Mouse (Mus musculus) kidney, postnatal 4 days (tissue): ENCODE measurements around the gene Kbtbd4.
"Not testable (repeated sequence)": the region's sequence is repeated elsewhere in the genome, so short reads cannot be mapped to it uniquely, and the experiment has no call there.

Experiments
- DNase-seq, 2 experiments: peaks; one replicate each; pipeline ENCODE4 v3.0.0; 2021; ENCODE audit warnings: mixed read lengths in 2 of 2

The Kbtbd4 gene

DNA sequence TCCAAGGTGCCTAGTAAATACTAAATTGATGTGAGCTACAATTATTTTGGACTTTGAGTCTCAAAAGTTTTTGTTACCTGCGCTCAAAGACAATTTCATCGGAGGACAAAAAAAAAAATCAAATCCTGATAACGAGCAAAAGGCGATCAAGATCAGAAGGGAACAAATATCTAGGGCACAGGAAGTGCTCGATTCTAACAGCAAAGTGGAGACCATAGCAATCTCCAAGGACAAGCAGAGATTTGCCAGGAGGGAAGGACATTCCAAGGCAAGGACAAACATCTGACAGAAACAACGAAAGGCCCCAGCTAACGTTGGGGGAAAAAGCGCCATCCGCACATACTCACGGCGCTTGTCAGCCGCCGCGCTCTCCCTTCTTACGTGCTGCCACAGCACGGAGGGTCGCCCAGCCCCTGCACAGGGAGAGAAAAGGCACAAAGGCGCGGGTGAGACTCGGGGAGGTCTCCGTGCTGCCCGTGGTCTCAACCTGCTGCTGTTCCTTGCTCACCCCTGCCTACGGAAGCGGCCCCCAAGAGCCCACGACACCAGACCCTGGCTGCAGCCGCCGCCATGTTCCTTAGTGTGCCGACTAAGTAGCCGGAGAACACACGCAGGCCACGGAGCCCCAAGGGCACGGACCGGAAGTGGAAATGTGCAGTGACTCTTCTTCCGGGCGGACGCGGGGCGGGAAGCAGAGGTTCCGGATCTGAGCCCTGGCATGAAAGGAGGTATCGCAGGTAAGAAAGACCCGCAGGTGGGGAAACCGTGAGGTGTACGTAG lies at the start of gene Kbtbd4, which contains the start of gene Ndufs3:
Gene Kbtbd4 (plus strand): TSS at position 665 of the 780 bp plus-strand sequence.
Gene Ndufs3 (minus strand): TSS at position 752 of the 780 bp plus-strand sequence.
- peak; percentile 91 to 94 for DNase-seq

DNA sequence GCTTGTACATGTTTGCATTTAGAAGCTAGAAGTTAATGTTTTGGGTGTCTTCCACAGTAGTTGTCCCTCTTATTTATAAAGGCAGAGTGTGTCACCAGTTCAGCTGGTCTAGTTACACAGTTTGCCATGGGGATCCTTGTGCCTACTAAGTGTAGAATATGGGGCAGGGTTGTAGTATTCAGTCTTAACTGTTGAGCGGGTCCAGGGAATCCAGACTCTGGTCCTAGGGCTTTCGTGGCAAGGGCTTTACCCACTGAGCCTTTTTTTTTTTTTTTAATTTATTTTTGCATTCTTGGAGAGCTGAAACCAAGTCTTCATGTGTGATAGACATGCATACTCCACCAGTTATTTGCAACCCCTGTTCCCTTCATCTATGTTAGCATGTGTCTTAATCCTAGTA lies 43.1 kb upstream of the Kbtbd4 start:
- DNase-seq, result no peak

DNA sequence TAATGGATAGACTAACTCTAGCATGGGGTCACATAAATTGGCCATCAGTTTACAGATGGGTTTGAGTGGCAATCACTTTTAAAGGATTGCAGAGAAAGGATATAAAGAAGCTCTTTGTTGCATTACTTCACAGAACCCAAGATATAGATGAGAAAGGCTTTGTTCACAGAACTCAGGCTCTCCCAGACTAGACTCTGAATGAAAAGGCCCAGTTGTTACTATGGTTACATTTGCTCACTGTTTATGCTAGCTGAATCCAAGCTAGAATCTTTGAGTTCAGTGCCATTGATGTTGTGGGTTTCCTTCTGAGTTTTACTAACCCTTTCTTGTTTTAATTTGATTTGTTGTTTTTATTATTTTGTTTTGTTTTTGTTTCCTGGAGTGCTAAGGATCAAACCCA lies 40.4 kb upstream of the Kbtbd4 start:
- DNase-seq, result no peak

DNA sequence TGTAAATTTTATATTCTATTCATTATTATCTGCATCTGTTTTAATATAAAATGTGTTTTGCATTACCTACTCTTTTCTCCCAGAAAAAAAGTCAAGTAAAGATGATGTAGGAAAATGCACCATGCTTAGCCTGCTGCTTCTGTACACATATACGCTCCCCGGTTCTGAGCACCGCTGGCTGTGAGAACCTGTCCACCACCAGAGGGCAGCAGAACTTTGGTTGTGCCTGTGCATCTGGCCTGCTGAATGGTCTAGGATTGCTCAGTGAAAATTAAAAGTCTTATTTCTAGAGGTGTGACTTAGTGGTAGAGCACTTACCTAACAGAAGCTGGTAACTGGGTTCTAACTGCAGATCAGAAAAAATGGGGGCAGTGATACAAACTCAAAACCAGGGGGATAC lies 38.0 kb upstream of the Kbtbd4 start:
- DNase-seq, result peak; percentile 89 to 90

DNA sequence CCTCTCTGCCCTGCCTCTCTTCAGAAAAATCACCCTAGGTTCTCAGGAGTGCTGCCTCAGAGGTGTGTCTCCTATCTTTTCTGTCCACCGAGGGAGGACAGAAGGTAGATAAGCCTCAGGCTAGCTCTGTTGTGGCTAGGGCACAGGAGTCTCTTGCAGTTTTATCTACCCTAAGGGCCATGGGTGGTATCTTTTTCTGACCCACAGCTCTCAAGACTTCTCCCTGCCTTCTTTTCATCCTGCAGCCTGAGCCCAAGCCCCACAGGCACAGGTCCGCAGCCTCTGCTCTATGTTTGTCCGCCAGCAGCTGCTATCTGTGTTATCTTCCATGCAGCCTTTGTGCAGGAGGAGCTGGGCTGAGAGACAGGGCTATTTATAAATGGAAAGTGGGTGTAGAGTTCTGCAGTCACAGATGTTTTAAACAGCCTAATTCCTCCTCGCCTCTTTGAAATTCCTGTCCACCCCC lies 34.4 kb upstream of the Kbtbd4 start:
- DNase-seq, result peak in 1 of 2 experiments; percentile 32

DNA sequence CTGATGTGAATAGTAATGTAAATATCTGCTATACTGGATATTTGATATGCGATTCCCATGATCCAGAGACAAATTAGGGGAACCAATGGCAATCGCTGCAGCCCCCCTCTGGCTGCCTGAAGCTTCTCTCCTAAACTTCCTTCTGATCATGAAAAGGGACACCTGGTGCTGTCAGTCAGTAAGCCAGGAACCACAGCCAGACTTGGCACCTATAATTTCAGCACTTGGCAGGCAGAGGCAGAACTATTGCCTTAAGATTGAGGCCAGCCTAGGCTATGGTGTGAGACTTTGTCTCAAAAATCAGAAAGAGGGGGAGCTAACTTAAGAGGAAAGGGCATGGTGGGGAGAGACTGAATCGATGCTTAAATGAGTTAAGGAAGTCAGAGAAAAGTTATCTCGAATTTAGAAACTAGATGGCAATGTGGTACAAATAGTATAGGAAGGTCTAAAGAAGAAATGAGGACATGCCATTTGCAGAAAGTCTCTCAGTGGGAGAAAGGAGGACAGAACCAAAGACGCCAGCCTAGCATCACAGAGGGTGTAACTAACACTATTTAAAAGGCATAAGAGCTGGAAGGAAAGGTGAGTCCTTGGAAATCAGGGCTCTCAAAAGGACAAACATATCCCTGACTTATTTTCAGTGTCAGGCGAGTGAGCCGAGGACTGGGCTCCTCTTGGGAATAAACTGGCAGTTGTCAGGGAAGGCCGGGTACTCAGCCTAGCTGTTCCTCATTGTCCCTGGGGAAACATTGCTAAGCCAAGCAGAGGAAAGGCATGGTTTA lies 33.2 kb upstream of the Kbtbd4 start:
- DNase-seq, result no peak

DNA sequence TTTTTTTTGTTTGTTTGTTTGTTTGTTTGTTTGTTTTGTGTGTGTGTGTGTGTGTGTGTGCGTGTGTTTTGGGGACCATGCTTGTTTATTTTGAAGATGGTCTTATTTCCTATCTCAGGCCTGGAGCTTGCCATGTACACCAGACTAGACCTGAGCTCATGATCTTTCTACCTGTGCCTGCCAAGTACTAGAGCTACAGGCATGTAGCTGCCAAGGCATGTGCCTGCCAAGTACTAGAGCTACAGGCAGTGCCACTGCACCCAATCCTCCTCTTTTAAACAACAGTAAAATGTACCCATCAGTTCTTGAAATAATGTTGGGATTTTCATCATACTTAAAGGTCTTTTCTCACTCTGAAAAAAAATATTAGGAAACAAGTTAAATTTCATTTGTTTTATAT lies 30.5 kb upstream of the Kbtbd4 start:
- DNase-seq, result no peak

DNA sequence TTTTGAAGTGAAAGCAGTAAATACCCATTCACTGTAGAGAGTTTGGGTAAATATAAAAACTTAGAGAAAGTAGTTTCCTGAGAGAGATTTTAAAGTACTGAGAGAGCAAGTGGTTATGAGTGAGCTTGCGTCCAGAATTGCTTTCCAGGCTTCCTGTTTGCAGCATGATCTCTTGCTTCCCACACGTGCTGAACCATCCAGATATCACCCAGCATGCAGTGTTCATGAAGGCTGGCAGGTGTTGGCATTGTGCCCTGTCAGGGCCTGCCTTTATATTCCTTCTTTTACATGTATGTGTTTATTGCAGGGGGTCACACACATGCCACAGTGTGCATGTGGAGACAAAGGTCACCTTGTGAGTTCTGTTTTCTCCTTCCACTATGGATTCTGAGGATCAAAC lies 29.3 kb upstream of the Kbtbd4 start:
- no peak for DNase-seq

DNA sequence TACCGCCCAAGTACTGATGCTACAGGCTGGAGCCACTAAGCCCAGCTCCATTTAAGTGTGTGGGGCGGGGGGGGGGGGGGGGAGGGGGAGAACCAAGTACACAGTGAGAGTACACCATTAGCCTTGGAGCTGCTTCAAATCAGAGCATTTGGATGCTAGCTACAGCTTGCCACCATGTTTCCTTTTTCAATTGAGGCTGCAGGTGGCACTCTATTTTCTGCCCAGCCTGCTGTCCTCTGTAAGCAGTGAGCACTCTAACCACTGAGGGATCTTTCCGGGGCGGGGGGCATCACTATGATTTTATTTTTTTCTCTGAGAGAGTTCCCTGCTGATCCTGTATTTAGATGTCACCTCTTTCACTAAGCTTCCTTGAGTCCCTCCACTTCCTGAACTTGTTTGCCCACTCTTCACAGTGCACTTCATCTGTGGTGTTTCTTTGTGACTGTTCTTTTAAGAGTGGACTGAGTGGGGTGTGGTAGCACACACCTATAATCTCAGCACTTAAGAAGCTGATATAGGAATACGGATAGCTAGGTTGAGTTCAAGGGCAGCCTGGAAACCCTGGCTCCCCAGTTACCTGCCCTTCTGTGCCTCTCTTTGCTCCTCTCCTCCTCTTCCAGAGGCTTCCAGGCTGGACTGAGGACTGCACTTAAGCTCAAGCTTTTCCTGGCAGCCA lies 26.8 kb upstream of the Kbtbd4 start:
- no peak for DNase-seq

DNA sequence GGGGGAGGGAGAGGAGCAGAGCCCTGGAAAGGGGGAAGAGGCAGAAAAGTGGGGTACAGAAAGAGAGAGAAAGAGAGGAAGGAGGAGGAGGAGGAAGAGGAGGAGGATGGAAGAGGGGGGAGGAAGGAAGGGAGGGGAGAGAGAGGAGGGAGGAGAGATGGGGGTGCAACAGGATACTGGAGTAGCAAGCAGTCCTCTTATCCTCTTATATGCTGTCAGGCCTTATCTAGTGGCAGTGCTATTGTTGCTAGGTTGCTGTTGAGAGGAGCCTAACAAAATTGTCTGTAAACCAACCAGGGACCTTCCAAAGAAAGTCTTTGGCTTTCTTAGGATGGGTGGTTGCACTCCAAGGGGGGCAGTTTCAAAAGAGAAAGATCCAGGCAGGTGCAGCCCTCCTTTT lies 25.1 kb upstream of the Kbtbd4 start:
- DNase-seq, result no peak

DNA sequence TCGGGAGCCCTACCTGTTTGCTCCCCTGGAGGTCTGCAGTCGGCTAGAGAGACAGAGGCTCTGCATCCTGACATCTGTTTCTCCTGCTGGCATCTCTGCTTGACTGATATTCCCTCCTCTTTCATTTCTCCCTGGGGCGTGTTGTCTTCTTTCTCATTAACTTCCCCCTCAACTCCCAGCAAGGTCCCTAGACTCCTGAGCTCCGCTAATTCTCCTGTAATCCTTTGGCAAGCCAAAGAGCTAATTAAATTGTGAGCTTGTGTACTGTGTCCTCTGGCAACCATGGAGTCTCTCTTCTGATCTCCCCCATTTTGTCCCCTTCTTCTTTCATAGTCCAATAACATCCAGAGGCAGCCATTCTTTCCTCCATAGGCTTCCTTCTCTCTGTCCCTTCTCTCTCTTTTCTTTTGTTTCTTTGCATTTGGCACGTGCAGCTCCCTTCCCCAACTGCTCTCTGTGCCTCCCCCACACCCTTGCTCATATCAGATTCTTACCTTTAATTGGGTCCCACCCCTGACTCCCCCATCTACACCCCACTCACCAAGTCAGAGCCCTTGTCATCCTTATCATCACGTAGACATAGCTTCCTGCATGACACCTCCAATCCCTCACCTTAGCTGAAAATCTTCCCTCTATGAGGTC lies 24.3 kb upstream of the Kbtbd4 start:
- DNase-seq, result no peak

DNA sequence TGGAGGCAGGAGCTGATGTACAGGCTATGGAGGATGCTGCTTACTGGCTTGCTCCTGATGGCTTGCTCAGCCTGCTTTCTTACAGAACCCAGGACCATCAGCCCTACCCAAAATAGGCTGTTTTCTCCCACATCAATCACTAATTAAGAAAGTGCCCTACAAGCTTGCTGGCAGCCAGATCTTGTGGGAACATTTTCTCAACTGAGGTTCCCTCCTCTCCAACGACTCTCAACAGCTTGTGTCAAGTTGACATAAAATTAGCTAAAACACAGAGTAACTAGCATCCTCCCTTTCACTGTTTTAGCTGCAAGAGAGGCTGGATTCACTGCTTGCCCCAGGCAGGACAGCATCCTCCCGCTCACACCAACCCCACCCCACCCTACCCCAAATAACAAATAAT lies 22.7 kb upstream of the Kbtbd4 start:
- DNase-seq, result no peak

DNA sequence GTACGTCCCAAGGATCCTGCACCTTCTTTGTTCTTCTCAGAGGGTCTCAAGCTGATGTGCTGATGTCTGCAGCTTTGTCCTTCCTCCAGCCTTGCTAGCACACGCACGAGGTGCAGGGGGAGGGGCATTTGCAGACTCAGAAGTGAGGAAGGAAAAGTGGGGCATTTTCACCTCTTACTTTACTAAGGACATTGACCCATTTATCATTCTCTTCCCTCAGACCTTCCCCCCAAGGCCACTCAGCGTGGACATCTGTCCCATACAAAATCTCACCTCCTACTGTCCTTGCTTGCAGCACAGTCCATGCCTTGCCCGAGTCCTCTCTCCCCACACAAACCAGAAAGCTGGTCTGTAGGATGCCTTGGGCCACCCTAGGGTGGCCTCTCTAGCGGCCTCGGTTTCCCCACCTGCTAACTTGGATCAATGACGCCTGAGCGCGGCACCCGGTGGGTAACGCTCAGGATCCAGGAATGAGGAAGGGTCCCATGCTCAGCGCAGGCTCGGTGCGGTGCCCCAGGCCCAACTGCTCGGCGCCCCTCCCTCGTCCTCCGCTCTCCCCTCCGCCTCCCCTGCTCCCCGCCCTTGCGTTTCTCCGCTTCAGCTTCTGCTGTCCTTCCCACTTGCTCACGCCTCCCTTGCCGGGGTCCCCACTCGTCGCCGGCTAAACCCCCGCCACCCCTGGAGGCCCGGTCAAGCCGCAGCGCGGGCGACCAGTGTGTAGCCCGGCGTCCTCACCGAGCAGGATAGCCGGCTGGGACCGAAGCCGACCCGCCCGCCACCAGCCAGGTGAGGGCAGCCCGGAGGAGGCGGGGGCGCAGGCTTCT lies 19.1 kb upstream of the Kbtbd4 start, which contains the start of gene C1qtnf4:
Gene C1qtnf4 (plus strand): TSS at position 643 of the 824 bp plus-strand sequence.
- DNase-seq, result peak; percentile 38 to 52

DNA sequence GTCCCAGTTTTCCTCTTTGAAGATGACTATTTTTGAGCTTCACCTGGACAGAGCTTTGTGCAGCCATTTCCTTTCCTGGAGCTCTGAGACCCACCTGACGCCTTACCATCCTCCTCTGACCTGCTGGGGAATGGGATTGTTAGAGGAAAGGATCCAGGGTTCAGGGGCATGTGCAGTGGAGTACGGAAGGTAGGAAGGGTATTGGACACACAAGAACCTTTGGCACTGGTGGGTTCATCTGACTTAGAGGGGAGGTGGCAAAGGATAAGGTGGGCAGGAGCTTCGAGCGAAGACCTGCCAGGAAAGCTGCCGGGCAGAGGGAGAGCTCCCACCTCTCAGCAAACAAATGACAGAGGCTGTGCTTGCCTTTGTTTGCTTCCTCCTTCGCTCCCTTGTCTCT lies 18.1 kb upstream of the Kbtbd4 start:
- no peak for DNase-seq

DNA sequence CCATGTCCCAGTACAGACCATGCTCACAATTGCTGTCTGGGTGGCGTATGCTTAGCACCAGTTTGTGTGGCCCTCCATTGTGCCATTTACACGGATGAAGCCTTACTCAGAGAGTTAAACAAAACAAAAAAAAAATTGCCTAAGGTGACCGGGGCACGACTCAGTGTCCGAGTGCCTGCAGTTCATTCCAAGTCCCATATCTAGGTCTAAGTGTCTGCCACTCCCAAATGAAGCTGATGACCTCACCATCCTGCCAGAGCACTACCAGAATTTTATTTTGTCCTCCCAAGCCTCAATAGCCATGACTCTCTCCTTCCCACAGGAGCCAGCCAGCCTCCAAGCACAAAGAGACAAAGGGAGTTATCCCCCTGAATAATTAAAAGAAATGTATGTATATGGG lies 16.9 kb upstream of the Kbtbd4 start:
- DNase-seq, result no peak

DNA sequence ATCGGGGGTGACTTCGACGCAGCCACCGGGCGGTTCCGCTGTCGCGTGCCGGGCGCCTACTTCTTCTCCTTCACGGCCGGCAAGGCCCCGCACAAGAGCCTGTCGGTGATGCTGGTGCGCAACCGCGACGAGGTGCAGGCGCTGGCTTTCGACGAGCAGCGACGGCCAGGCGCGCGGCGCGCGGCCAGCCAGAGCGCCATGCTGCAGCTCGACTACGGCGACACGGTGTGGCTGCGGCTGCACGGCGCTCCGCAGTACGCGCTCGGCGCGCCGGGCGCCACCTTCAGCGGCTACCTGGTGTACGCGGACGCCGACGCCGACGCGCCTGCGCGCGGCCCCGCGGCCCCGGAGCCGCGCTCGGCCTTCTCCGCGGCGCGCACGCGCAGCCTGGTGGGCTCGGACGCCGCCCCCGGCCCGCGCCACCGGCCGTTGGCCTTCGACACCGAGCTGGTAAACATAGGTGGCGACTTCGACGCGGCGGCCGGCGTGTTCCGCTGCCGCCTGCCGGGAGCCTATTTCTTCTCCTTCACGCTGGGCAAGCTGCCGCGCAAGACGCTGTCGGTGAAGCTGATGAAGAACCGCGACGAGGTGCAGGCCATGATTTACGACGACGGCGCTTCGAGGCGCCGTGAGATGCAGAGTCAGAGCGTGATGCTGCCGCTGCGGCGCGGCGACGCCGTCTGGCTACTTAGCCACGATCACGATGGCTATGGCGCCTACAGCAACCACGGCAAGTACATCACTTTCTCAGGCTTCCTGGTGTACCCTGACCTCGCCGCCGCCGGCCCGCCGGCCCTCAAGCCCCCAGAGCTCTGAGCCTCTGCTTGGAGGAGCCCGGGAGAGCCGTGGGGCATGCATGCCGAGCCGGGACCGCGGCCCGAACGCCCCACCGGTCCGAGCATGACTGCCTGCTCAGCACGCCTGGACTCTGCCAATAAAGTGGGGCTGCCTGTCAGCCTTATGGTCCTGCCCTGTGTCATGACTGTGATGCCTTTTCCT lies 14.7 kb upstream of the Kbtbd4 start:
- peak; percentile 68 to 81 for DNase-seq

DNA sequence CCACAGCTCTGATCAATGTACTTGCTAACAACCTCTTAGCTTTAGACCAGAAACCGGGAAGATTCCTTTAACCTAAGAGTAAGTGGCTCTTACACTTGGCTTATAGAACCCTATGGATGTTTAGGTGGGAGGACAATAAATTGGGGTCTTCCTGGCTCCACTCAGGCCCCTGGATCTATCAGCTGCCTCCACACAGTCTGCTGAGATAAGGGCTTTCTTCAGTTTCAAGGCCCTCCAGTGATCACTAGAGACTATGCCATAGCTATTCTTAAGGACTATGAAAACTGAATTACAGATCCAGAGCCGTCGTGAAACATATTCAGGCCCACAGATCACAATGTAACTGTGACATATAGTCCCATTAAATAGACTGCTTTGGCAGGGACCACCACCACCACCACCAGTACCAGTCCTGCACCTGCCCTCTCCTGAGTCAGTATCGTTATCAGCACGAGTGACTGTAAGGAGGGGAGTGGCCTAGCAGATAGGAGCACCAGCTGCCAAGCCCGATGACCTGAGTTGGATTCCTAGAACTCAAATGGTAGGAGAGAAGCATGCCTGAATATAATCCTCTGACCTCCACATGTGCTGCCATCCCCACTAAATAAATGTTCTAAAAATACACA lies 10.8 kb upstream of the Kbtbd4 start:
- DNase-seq, result no peak

DNA sequence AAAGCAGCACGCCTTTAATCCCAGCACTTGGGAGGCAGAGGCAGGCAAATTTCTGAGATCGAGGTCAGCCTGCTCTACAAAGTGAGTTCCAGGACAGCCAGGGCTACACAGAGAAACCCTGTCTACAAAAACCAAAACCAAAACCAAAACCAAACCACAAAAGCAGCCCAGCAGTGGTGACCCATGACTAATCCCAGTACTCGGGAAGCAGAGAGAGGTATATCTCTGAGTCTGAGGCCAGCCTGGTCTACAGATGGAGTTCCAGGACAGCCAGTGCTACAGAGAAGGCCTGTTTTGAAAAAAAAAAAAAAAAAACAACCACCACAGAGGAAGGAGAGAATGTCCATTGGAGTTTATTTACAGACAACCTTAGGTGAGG lies 10.3 kb upstream of the Kbtbd4 start:
- not testable (repeated sequence) for DNase-seq

DNA sequence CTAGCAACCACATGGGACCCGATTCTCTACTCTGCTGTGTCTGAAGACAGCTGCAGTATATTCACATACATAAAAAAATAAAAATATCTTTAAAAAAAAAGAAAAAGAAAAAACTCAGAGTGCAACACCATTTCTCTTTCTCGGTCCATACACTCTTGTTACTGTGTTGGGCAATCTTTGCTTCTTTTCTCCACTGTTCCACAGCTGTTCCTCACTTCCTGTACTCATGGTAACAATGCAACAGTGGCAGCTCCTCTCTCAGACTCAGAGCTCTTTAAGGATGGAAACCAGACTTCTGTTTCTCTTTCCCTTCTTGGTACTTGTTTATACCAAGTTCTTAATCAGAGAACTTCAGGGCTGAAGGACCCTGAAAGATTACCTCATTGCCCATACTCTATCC lies 1.1 kb upstream of the Kbtbd4 start:
- DNase-seq, result no peak

DNA sequence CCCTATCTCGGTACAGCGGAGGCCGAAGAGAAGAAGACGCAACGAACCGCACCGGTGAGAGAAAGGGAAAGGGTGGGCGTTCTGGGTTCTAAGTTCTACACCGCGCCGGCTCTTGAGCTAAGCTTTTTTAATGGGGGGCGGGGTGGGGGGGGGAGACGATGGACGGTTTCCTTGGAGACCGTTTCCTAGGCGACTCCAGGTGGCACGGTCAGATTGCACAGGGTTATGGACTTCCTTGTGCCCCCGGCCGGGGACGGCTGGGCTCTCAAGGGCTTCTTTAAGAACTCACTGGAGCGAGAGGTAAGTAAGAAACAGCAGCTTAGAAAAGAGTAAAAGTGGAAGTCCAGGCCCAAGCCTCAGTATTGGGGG lies 300 bp downstream of the Kbtbd4 start:
- peak in 1 of 2 experiments; percentile 67 for DNase-seq
